Mouse (Mus musculus): ENCODE data around the gene Plxna2. TPM values are rescaled to one million over a fixed set of nuclear protein-coding genes. Genes with fewer than 3 reads are reported as not detected.

The Plxna2 gene
- polyA plus RNA-seq, 1 experiment: 3.6 TPM

- Histone ChIP-seq H3K27ac (ENCODE audit: insufficient read depth, low read depth, low read length) (no peak overlapping the region), H3K4me1 (ENCODE audit: control insufficient read depth, insufficient read depth, low read length) (no peaks in the 10 kb centered on the region), H3K4me3 (ENCODE audit: insufficient read depth, low read length) (no peak overlapping the region)
- no peak for TF ChIP-seq CTCF (IDR thresholded peaks at IDR 0.05; ENCODE audit: low read depth, low read length)
- TF ChIP-seq POLR2A (IDR thresholded peaks at IDR 0.05; ENCODE audit: borderline replicate concordance, low read depth, low read length): no peak
Observed at GRCm38 (mm10) chr1:194787626-194788025, 169.6 kb downstream of the Plxna2 start.

- no peaks in the 10 kb centered on the region for H3K4me1 ChIP-seq (ENCODE audit: control insufficient read depth, insufficient read depth, low read length)
- H3K27ac ChIP-seq (ENCODE audit: insufficient read depth, low read depth, low read length): no peak overlapping the region
- H3K4me3 ChIP-seq (ENCODE audit: insufficient read depth, low read length): no peak overlapping the region
- TF ChIP-seq POLR2A (IDR thresholded peaks at IDR 0.05; ENCODE audit: borderline replicate concordance, low read depth, low read length): no peak
- TF ChIP-seq CTCF (IDR thresholded peaks at IDR 0.05; ENCODE audit: low read depth, low read length): no peak
Observed at GRCm38 (mm10) chr1:194793226-194793924, 175.4 kb downstream of the Plxna2 start.

- no peak for TF ChIP-seq POLR2A (IDR thresholded peaks at IDR 0.05; ENCODE audit: borderline replicate concordance, low read depth, low read length)
- TF ChIP-seq CTCF (IDR thresholded peaks at IDR 0.05; ENCODE audit: low read depth, low read length): no peak
- Histone ChIP-seq H3K4me3 (ENCODE audit: insufficient read depth, low read length) (no peak overlapping the region), H3K4me1 (ENCODE audit: control insufficient read depth, insufficient read depth, low read length) (no peaks in the 10 kb centered on the region), H3K27ac (ENCODE audit: insufficient read depth, low read depth, low read length) (no peak overlapping the region)
Observed at GRCm38 (mm10) chr1:194795316-194795715, 177.3 kb downstream of the Plxna2 start.

- Histone ChIP-seq H3K4me1 (ENCODE audit: control insufficient read depth, insufficient read depth, low read length) (no peaks in the 10 kb centered on the region), H3K4me3 (ENCODE audit: insufficient read depth, low read length) (no peak overlapping the region), H3K27ac (ENCODE audit: insufficient read depth, low read depth, low read length) (no peak overlapping the region)
- no peak for TF ChIP-seq POLR2A (IDR thresholded peaks at IDR 0.05; ENCODE audit: borderline replicate concordance, low read depth, low read length)
- TF ChIP-seq CTCF (IDR thresholded peaks at IDR 0.05; ENCODE audit: low read depth, low read length): no peak
Observed at GRCm38 (mm10) chr1:194797843-194798242, 179.8 kb downstream of the Plxna2 start.

- no peak overlapping the region for H3K27ac ChIP-seq (ENCODE audit: insufficient read depth, low read depth, low read length)
- H3K4me1 ChIP-seq (ENCODE audit: control insufficient read depth, insufficient read depth, low read length): no peaks in the 10 kb centered on the region
- no peak for TF ChIP-seq POLR2A (IDR thresholded peaks at IDR 0.05; ENCODE audit: borderline replicate concordance, low read depth, low read length)
- TF ChIP-seq CTCF (IDR thresholded peaks at IDR 0.05; ENCODE audit: low read depth, low read length): no peak
- H3K4me3 ChIP-seq (ENCODE audit: insufficient read depth, low read length): no peak overlapping the region
Observed at GRCm38 (mm10) chr1:194798511-194798910, 180.5 kb downstream of the Plxna2 start.

- H3K4me3 ChIP-seq (ENCODE audit: insufficient read depth, low read length): no peak overlapping the region
- no peak overlapping the region for H3K27ac ChIP-seq (ENCODE audit: insufficient read depth, low read depth, low read length)
- TF ChIP-seq CTCF (IDR thresholded peaks at IDR 0.05; ENCODE audit: low read depth, low read length) (no peak), POLR2A (IDR thresholded peaks at IDR 0.05; ENCODE audit: borderline replicate concordance, low read depth, low read length) (no peak)
- H3K4me1 ChIP-seq (ENCODE audit: control insufficient read depth, insufficient read depth, low read length): no peaks in the 10 kb centered on the region
Observed at GRCm38 (mm10) chr1:194808261-194808660, 190.2 kb downstream of the Plxna2 start.

GRCm38 (mm10) chr1:194808681-194809080 lies 190.7 kb downstream of the Plxna2 start:
- Histone ChIP-seq H3K4me3 (ENCODE audit: insufficient read depth, low read length) (no peak overlapping the region), H3K4me1 (ENCODE audit: control insufficient read depth, insufficient read depth, low read length) (no peaks in the 10 kb centered on the region), H3K27ac (ENCODE audit: insufficient read depth, low read depth, low read length) (no peak overlapping the region)
- no peak for TF ChIP-seq POLR2A (IDR thresholded peaks at IDR 0.05; ENCODE audit: borderline replicate concordance, low read depth, low read length)
- TF ChIP-seq CTCF (IDR thresholded peaks at IDR 0.05; ENCODE audit: low read depth, low read length): no peak

- Histone ChIP-seq H3K4me3 (ENCODE audit: insufficient read depth, low read length) (no peak overlapping the region), H3K4me1 (ENCODE audit: control insufficient read depth, insufficient read depth, low read length) (no peaks in the 10 kb centered on the region), H3K27ac (ENCODE audit: insufficient read depth, low read depth, low read length) (no peak overlapping the region)
- TF ChIP-seq POLR2A (IDR thresholded peaks at IDR 0.05; ENCODE audit: borderline replicate concordance, low read depth, low read length) (no peak), CTCF (IDR thresholded peaks at IDR 0.05; ENCODE audit: low read depth, low read length) (no peak)
Observed at GRCm38 (mm10) chr1:194809600-194809999, 191.6 kb downstream of the Plxna2 start.

- H3K27ac ChIP-seq (ENCODE audit: insufficient read depth, low read depth, low read length): no peak overlapping the region
- H3K4me3 ChIP-seq (ENCODE audit: insufficient read depth, low read length): no peak overlapping the region
- no peak for TF ChIP-seq CTCF (IDR thresholded peaks at IDR 0.05; ENCODE audit: low read depth, low read length)
- no peak for TF ChIP-seq POLR2A (IDR thresholded peaks at IDR 0.05; ENCODE audit: borderline replicate concordance, low read depth, low read length)
- H3K4me1 ChIP-seq (ENCODE audit: control insufficient read depth, insufficient read depth, low read length): no peaks in the 10 kb centered on the region
Observed at GRCm38 (mm10) chr1:194814187-194814586, 196.2 kb downstream of the Plxna2 start.

GRCm38 (mm10) chr1:194815547-194815946 lies 197.5 kb downstream of the Plxna2 start:
- TF ChIP-seq POLR2A (IDR thresholded peaks at IDR 0.05; ENCODE audit: borderline replicate concordance, low read depth, low read length) (no peak), CTCF (IDR thresholded peaks at IDR 0.05; ENCODE audit: low read depth, low read length) (no peak)
- Histone ChIP-seq H3K27ac (ENCODE audit: insufficient read depth, low read depth, low read length) (no peak overlapping the region), H3K4me3 (ENCODE audit: insufficient read depth, low read length) (no peak overlapping the region), H3K4me1 (ENCODE audit: control insufficient read depth, insufficient read depth, low read length) (no peaks in the 10 kb centered on the region)
